Mouse (Mus musculus) forebrain, postnatal 0 days (tissue): ENCODE results near the gene Lhfpl2. TPM values are rescaled to one million over a fixed set of nuclear protein-coding genes. Genes with fewer than 3 reads are reported as not detected.
A peak's percentile ranks its signal among the peaks of the same experiment; 100 is the strongest.

Experiments
- ATAC-seq: fragments of 200-750 bp; cut with Nextera tagmentation; 2 replicates; pipeline ENCODE4 v1.8.0; 2017; ENCODE audit warnings: mild to moderate bottlenecking, moderate library complexity
- DNase-seq: peaks from one replicate; pipeline ENCODE4 v3.0.0-alpha.2; 2015
- H3K27ac ChIP-seq: fragments of 300-500 bp; sonication (generic); 2 replicates; pipeline ENCODE4 v1.5.1; 2014; ENCODE audit warnings: low read depth, mild to moderate bottlenecking, antibody characterized with exemption, low read length, moderate library complexity, mixed read lengths
- H3K27me3 ChIP-seq: fragments of 300-500 bp; sonication (generic); 2 replicates; pipeline ENCODE4 v1.6.1; 2014; ENCODE audit warnings: mild to moderate bottlenecking, low read length, mixed read lengths; ENCODE audit not compliant: insufficient read depth
- H3K36me3 ChIP-seq: fragments of 300-500 bp; sonication (generic); 2 replicates; pipeline ENCODE4 v1.6.1; 2014; ENCODE audit warnings: mild to moderate bottlenecking, moderate library complexity; ENCODE audit not compliant: insufficient read depth
- H3K4me1 ChIP-seq: fragments of 300-500 bp; sonication (generic); 2 replicates; pipeline ENCODE4 v1.6.1; 2014; ENCODE audit warnings: antibody characterized with exemption; ENCODE audit not compliant: insufficient read depth
- H3K4me2 ChIP-seq: fragments of 300-500 bp; sonication (generic); 2 replicates; pipeline ENCODE4 v1.6.1; 2014; ENCODE audit warnings: low read depth, mild to moderate bottlenecking, moderate library complexity
- H3K4me3 ChIP-seq: fragments of 300-500 bp; sonication (generic); 2 replicates; pipeline ENCODE4 v1.5.1; 2014; ENCODE audit warnings: low read depth, low read length, mixed read lengths
- H3K9ac ChIP-seq: fragments of 300-500 bp; sonication (generic); 2 replicates; pipeline ENCODE4 v1.6.1; 2014; ENCODE audit warnings: mild to moderate bottlenecking
- H3K9me3 ChIP-seq: fragments of 300-500 bp; sonication (generic); 2 replicates; pipeline ENCODE4 v1.6.1; 2016; ENCODE audit warnings: low read length
- CTCF ChIP-seq: sonication (generic); IDR thresholded peaks from 2 replicates; pipeline ENCODE4 v1.5.1; 2016; ENCODE audit warnings: antibody characterized with exemption, control low read depth, low read depth
- WGBS: fragments of 180-500 bp; shearing (Covaris S2); extraction: QIAGEN DNeasy Blood & Tissue Kit; methylation state at CpG from one replicate; pipeline ENCODE4 v1.1.7; 2014; 5-methylcytosine and 5-hydroxymethylcytosine counted together
- polyA plus RNA-seq: library from polyadenylated mRNA; unstranded; fragments of >200 nt; fragmentation: Nextera tagmentation; extraction: Ambion mirVana; gene quantifications from 2 replicates; pipeline ENCODE4 v1.2.1, GENCODE M21; 2015
- total RNA-seq: library from RNA; depleted of rRNA; stranded (reverse); fragments of >200 nt; gene quantifications from 2 replicates; pipeline ENCODE4 v1.2.3, GENCODE M21; 2014

The Lhfpl2 gene
- total and polyA plus RNA-seq, 2 experiments from 2014 or later: 13.3 to 23.6 TPM

GRCm38 (mm10) chr13:94059778-94060177 is 2.2 kb downstream of the Lhfpl2 start:
- H3K27ac ChIP-seq: no peak overlapping the region
- ATAC-seq (no peak), DNase-seq (peak; percentile 37)
- WGBS: 82% methylated on average over 6 of the region's 6 CpGs
- H3K4me1 ChIP-seq: no peaks in the 10 kb centered on the region
- TF ChIP-seq CTCF: peak; percentile 57
- no peaks in the 10 kb centered on the region for H3K36me3 ChIP-seq
- H3K4me3 ChIP-seq: no peak overlapping the region
- no peak overlapping the region for H3K9ac ChIP-seq
- H3K4me2 ChIP-seq: no peak overlapping the region
- peaks cover 8% of the 10 kb centered on the region; the same call in 1 of the 2 replicates for H3K27me3 ChIP-seq
- H3K9me3 ChIP-seq: no peaks in the 10 kb centered on the region

- H3K27me3 ChIP-seq: peaks cover 8% of the 10 kb centered on the region; the same call in 1 of the 2 replicates
- 89% methylated on average over 3 of the region's 3 CpGs for WGBS
- no peak overlapping the region for H3K27ac ChIP-seq
- H3K4me2 ChIP-seq: no peak overlapping the region
- no peaks in the 10 kb centered on the region for H3K36me3 ChIP-seq
- ATAC-seq (no peak), DNase-seq (no peak)
- no peak overlapping the region for H3K4me3 ChIP-seq
- no peak overlapping the region for H3K9ac ChIP-seq
- no peaks in the 10 kb centered on the region for H3K4me1 ChIP-seq
- no peaks in the 10 kb centered on the region for H3K9me3 ChIP-seq
- no peak for TF ChIP-seq CTCF
Measured at GRCm38 (mm10) chr13:94060461-94060860, 2.9 kb downstream of the Lhfpl2 start.

GRCm38 (mm10) chr13:94061256-94061877 is 3.8 kb downstream of the Lhfpl2 start:
- Histone ChIP-seq H3K4me2 (no peak overlapping the region), H3K27ac (no peak overlapping the region), H3K9me3 (no peaks in the 10 kb centered on the region), H3K9ac (no peak overlapping the region), H3K27me3 (peaks cover 8% of the 10 kb centered on the region; the same call in 1 of the 2 replicates), H3K36me3 (no peaks in the 10 kb centered on the region), H3K4me1 (no peaks in the 10 kb centered on the region), H3K4me3 (no peak overlapping the region)
- DNase-seq: no peak
- 70% methylated on average over 9 of the region's 9 CpGs for WGBS
- ATAC-seq: no peak
- no peak for TF ChIP-seq CTCF

GRCm38 (mm10) chr13:94062349-94063111 is 4.9 kb downstream of the Lhfpl2 start:
- Histone ChIP-seq H3K4me3 (no peak overlapping the region), H3K9ac (no peak overlapping the region), H3K4me2 (no peak overlapping the region), H3K27me3 (peaks cover 8% of the 10 kb centered on the region; the same call in 1 of the 2 replicates), H3K9me3 (no peaks in the 10 kb centered on the region), H3K36me3 (no peaks in the 10 kb centered on the region), H3K27ac (no peak overlapping the region), H3K4me1 (no peaks in the 10 kb centered on the region)
- ATAC-seq: peak; percentile 42; the same call in 1 of the 2 replicates
- 16% methylated on average over 21 of the region's 21 CpGs for WGBS
- no peak for TF ChIP-seq CTCF
- DNase-seq: no peak

- H3K9ac ChIP-seq: no peak overlapping the region
- no peaks in the 10 kb centered on the region for H3K4me1 ChIP-seq
- H3K4me3 ChIP-seq: no peak overlapping the region
- peaks cover 5% of the 10 kb centered on the region; the same call in 1 of the 2 replicates for H3K27me3 ChIP-seq
- H3K9me3 ChIP-seq: no peaks in the 10 kb centered on the region
- peak; percentile 27 for TF ChIP-seq CTCF
- 49% methylated on average over 8 of the region's 8 CpGs for WGBS
- ATAC-seq (no peak), DNase-seq (no peak)
- H3K27ac ChIP-seq: no peak overlapping the region
- H3K4me2 ChIP-seq: no peak overlapping the region
- H3K36me3 ChIP-seq: no peaks in the 10 kb centered on the region
Measured at GRCm38 (mm10) chr13:94063156-94063555, 5.6 kb downstream of the Lhfpl2 start.

GRCm38 (mm10) chr13:94064571-94064970 is 7.0 kb downstream of the Lhfpl2 start:
- DNase-seq (no peak), ATAC-seq (no peak)
- no peaks in the 10 kb centered on the region for H3K27me3 ChIP-seq
- H3K27ac ChIP-seq: 0 out of 2 replicates have a peak overlapping the region, but pooled peaks have one; percentile 15
- no peaks in the 10 kb centered on the region for H3K36me3 ChIP-seq
- TF ChIP-seq CTCF: no peak
- no peaks in the 10 kb centered on the region for H3K9me3 ChIP-seq
- H3K4me2 ChIP-seq: no peak overlapping the region
- no peak overlapping the region for H3K4me3 ChIP-seq
- no peaks in the 10 kb centered on the region for H3K4me1 ChIP-seq
- no peak overlapping the region for H3K9ac ChIP-seq
- WGBS: 52% methylated on average over 7 of the region's 7 CpGs

GRCm38 (mm10) chr13:94065276-94066050 is 7.9 kb downstream of the Lhfpl2 start:
- Histone ChIP-seq H3K27me3 (no peaks in the 10 kb centered on the region), H3K27ac (no peak overlapping the region), H3K4me3 (no peak overlapping the region), H3K9me3 (no peaks in the 10 kb centered on the region), H3K36me3 (no peaks in the 10 kb centered on the region), H3K4me2 (no peak overlapping the region), H3K9ac (no peak overlapping the region), H3K4me1 (no peaks in the 10 kb centered on the region)
- 31% methylated on average over 11 of the region's 11 CpGs for WGBS
- ATAC-seq (no peak), DNase-seq (no peak)
- no peak for TF ChIP-seq CTCF
